Mouse (Mus musculus) liver, embryonic 12.5 days (tissue): Measurements from ENCODE around the gene Sox15. TPM values are rescaled to one million over a fixed set of nuclear protein-coding genes. Genes with fewer than 3 reads are reported as not detected.
"Not testable (repeated sequence)": the region's sequence is repeated elsewhere in the genome, so short reads cannot be mapped to it uniquely, and the experiment has no call there.

Experiments
- ATAC-seq: fragments of 200-750 bp; cut with Nextera tagmentation; 2 replicates; pipeline ENCODE4 v1.8.0; 2017; ENCODE audit warnings: moderate number of reproducible peaks, mild to moderate bottlenecking, moderate library complexity
- H3K27ac ChIP-seq: fragments of 300-500 bp; sonication (generic); 2 replicates; pipeline ENCODE4 v1.5.1; 2016; ENCODE audit warnings: mild to moderate bottlenecking
- H3K27me3 ChIP-seq: fragments of 300-500 bp; sonication (generic); replicated peaks from 2 replicates; pipeline ENCODE4 v1.6.1; 2016; ENCODE audit warnings: mild to moderate bottlenecking, moderate library complexity
- H3K36me3 ChIP-seq: fragments of 300-500 bp; sonication (generic); 2 replicates; pipeline ENCODE4 v1.6.1; 2016; ENCODE audit warnings: mild to moderate bottlenecking, moderate library complexity
- H3K4me1 ChIP-seq: fragments of 300-500 bp; sonication (generic); 2 replicates; pipeline ENCODE4 v1.6.1; 2016
- H3K4me2 ChIP-seq: fragments of 300-500 bp; sonication (generic); 2 replicates; pipeline ENCODE4 v1.6.1; 2016; ENCODE audit warnings: mild to moderate bottlenecking, moderate library complexity
- H3K4me3 ChIP-seq: fragments of 300-500 bp; sonication (generic); 2 replicates; pipeline ENCODE4 v1.5.1; 2016; ENCODE audit warnings: mild to moderate bottlenecking, moderate library complexity
- H3K9ac ChIP-seq: fragments of 300-500 bp; sonication (generic); 2 replicates; pipeline ENCODE4 v1.6.1; 2016; ENCODE audit warnings: mild to moderate bottlenecking, moderate library complexity
- H3K9me3 ChIP-seq: fragments of 300-500 bp; sonication (generic); replicated peaks from 2 replicates; pipeline ENCODE4 v1.6.1; 2016; ENCODE audit warnings: mild to moderate bottlenecking, moderate library complexity
- WGBS: fragments of 180-500 bp; shearing (Covaris S2); methylation state at CpG from one replicate; pipeline ENCODE4 v1.1.7; 2016; ENCODE audit not compliant: insufficient replicate concordance; 5-methylcytosine and 5-hydroxymethylcytosine counted together
- polyA plus RNA-seq: library from polyadenylated mRNA; unstranded; fragments of >200 nt; fragmentation: Nextera tagmentation; extraction: Ambion mirVana; gene quantifications from 2 replicates; pipeline ENCODE4 v1.2.1, GENCODE M21; 2016

Sox15 gene
- polyA plus RNA-seq, 1 experiment from 2014 or later: not detected

GRCm38 (mm10) chr11:69620394-69621081 lies 34.6 kb upstream of the Sox15 start:
- 49% methylated on average over 7 of the region's 7 CpGs for WGBS
- Histone ChIP-seq H3K4me1 (peaks cover 54% of the 10 kb centered on the region), H3K9me3 (no peaks in the 10 kb centered on the region), H3K4me2 (peak overlapping the region; percentile 77), H3K27me3 (peaks cover 20% of the 10 kb centered on the region), H3K4me3 (no peak overlapping the region), H3K9ac (peak overlapping the region; percentile 70; the same call in 1 of the 2 replicates), H3K36me3 (no peaks in the 10 kb centered on the region), H3K27ac (peak overlapping the region; percentile 81)
- peak; percentile 65 for ATAC-seq

DNA sequence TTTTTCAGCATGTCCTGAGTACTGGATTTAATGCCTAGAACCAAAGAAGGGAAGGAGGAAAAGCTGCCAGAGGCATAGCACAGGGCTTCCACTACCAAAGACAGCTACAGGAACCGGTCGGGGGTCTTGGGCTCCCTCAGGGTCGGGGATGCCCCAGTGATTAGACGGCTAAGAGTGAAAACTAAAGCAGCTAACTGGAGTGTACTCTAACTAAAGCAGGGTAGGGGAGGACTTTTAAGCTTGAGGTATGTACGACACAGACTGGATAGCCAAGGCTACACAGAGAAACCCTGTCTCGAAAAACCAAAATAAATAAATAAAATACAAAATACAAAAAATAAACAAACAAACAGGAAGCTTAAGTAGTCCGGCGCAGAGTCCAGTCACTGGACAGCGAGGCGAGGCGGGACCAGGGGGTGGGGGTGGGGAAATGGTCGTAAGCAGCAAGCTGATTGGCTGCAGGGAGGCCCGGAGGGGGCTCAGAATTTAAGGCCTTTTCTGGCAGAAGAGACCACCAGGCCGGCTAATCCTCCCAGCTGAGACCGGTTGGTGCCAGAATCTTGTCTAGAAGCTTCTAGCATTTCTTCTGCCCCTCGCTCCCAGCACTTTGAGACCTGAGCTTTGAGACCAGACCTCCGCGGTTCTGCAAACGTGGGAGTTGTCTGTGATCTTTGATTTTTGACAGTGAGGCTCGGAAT lies 33.4 kb upstream of the Sox15 start, which contains the start of gene Sat2:
TSS of gene Sat2 (plus strand) at position 454 of the 698 bp plus-strand sequence.
- Histone ChIP-seq H3K27me3 (peaks cover 10% of the 10 kb centered on the region), H3K4me3 (peak within 1 kb of the TSS; percentile 62), H3K27ac (peak within 1 kb of the TSS; percentile 81), H3K36me3 (no peaks in the 10 kb centered on the region), H3K9ac (peak within 1 kb of the TSS; percentile 70), H3K4me1 (peaks cover 51% of the 10 kb centered on the region), H3K9me3 (no peaks in the 10 kb centered on the region), H3K4me2 (peak within 1 kb of the TSS; percentile 77)
- WGBS: 4% methylated on average over 20 of the region's 20 CpGs
- ATAC-seq: peak; percentile 59; the same call in 1 of the 2 replicates

- peak overlapping the region; percentile 51 for H3K27ac ChIP-seq
- ATAC-seq: no peak
- peaks cover 4% of the 10 kb centered on the region; the same call in 1 of the 2 replicates for H3K27me3 ChIP-seq
- peak overlapping the region; percentile 77 for H3K4me2 ChIP-seq
- no peaks in the 10 kb centered on the region for H3K9me3 ChIP-seq
- WGBS: 45% methylated on average over 6 of the region's 6 CpGs
- peak overlapping the region; percentile 70 for H3K9ac ChIP-seq
- H3K4me1 ChIP-seq: peaks cover 48% of the 10 kb centered on the region
- H3K36me3 ChIP-seq: no peaks in the 10 kb centered on the region
- H3K4me3 ChIP-seq: peak overlapping the region; percentile 62
These were observed 32.7 kb upstream of the Sox15 start for GRCm38 (mm10) chr11:69622406-69622805.

DNA sequence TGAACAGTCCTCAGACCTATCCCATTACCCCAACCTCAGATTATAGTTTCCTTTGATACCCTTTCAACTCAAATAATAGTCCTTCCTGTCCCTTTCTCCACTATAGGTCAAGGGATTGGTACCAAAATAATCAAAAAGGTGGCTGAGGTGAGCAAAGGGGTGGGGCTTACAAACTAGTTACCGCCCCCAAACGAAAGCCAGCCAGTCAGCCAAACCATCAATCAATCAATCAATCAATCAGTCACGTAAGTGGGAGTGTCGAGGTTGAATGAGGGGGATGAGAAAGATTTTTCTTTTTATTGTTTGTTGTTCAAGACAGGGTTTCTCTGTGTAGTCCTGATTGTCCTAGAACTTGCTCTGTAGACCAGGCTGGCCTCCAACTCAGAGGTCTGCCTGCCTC lies 32.1 kb upstream of the Sox15 start:
- no peaks in the 10 kb centered on the region for H3K36me3 ChIP-seq
- no peak overlapping the region for H3K9ac ChIP-seq
- no peaks in the 10 kb centered on the region for H3K9me3 ChIP-seq
- no peak for ATAC-seq
- 65% methylated on average over 4 of the region's 4 CpGs for WGBS
- peak overlapping the region; percentile 77 for H3K4me2 ChIP-seq
- H3K27ac ChIP-seq: no peak overlapping the region
- peaks cover 42% of the 10 kb centered on the region for H3K4me1 ChIP-seq
- 0 out of 2 replicates have a peak overlapping the region, but pooled peaks have one; percentile 62 for H3K4me3 ChIP-seq
- peaks cover under 1% of the 10 kb centered on the region; the same call in 1 of the 2 replicates for H3K27me3 ChIP-seq

- 73% methylated on average over 2 of the region's 2 CpGs for WGBS
- not testable (repeated sequence) for H3K27me3 ChIP-seq, H3K27ac ChIP-seq, H3K4me3 ChIP-seq, H3K9me3 ChIP-seq, H3K4me2 ChIP-seq, H3K36me3 ChIP-seq, H3K9ac ChIP-seq, ATAC-seq
- peaks cover 41% of the 10 kb centered on the region for H3K4me1 ChIP-seq
These were observed 30.8 kb upstream of the Sox15 start for GRCm38 (mm10) chr11:69624339-69624738.

GRCm38 (mm10) chr11:69628286-69628685 lies 26.8 kb upstream of the Sox15 start:
- Histone ChIP-seq H3K9ac (no peak overlapping the region), H3K9me3 (no peaks in the 10 kb centered on the region), H3K36me3 (no peaks in the 10 kb centered on the region), H3K4me1 (peaks cover 16% of the 10 kb centered on the region), H3K27ac (no peak overlapping the region), H3K4me3 (no peak overlapping the region), H3K27me3 (no peaks in the 10 kb centered on the region), H3K4me2 (no peak overlapping the region)
- 31% methylated on average over 6 of the region's 6 CpGs for WGBS
- no peak for ATAC-seq

GRCm38 (mm10) chr11:69629802-69630201 lies 25.3 kb upstream of the Sox15 start:
- Histone ChIP-seq H3K4me1 (peaks cover 26% of the 10 kb centered on the region), H3K27ac (no peak overlapping the region), H3K4me2 (no peak overlapping the region), H3K27me3 (no peaks in the 10 kb centered on the region), H3K4me3 (no peak overlapping the region), H3K9ac (no peak overlapping the region), H3K36me3 (no peaks in the 10 kb centered on the region), H3K9me3 (no peaks in the 10 kb centered on the region)
- ATAC-seq: no peak
- WGBS: 63% methylated on average over 1 of the region's 1 CpGs

- Histone ChIP-seq H3K4me2 (peak within 1 kb of the TSS; percentile 86), H3K27ac (peak within 1 kb of the TSS; percentile 98), H3K4me1 (peaks cover 48% of the 10 kb centered on the region), H3K9me3 (no peaks in the 10 kb centered on the region), H3K4me3 (peak within 1 kb of the TSS; percentile 98), H3K9ac (peak within 1 kb of the TSS; percentile 99), H3K27me3 (no peaks in the 10 kb centered on the region), H3K36me3 (peaks cover 14% of the 10 kb centered on the region)
- under 1% methylated on average over 48 of the region's 56 CpGs for WGBS
- ATAC-seq: peak; percentile 95
These were observed 22.6 kb upstream of the Sox15 start, which contains the start of gene Fxr2 for GRCm38 (mm10) chr11:69632284-69633089. Gene Fxr2, plus strand, starts transcription at chr11:69632990.

DNA sequence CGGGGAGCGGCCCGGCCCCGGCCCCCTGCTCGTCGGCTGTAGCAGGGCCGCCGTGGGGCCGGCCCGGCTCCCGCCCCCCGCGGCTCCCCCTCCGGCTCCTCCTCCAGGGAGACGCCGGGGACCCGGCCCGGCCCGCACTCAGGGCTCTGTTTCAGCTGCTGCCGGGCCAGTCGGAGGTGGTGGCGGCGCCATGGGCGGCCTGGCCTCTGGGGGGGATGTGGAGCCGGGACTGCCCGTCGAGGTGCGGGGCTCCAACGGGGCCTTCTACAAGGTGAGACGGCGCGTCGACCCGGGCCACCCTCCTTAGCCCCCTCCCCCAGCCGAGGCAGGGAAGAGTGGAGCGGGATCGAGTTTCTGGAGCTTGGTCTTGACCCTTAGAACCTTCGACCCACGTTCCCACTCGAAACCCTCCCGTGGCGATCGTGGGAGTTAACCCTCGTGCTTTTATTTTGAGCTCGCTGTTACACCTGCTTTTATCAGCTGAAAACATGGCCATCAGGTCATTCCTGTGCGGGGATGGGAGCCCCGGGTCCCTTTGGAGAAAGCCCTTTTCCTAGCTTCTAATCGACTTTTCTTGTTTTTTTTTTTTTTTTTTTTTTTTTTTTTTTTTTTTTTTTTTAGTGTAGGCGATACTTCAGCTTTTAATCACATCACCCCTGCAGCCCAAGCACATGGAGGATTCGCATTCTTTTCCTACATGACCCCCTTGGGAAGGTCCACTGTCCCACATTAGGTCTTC lies 21.8 kb upstream of the Sox15 start:
- WGBS: under 1% methylated on average over 42 of the region's 50 CpGs
- H3K4me1 ChIP-seq: peaks cover 48% of the 10 kb centered on the region
- peak; percentile 60 for ATAC-seq

DNA sequence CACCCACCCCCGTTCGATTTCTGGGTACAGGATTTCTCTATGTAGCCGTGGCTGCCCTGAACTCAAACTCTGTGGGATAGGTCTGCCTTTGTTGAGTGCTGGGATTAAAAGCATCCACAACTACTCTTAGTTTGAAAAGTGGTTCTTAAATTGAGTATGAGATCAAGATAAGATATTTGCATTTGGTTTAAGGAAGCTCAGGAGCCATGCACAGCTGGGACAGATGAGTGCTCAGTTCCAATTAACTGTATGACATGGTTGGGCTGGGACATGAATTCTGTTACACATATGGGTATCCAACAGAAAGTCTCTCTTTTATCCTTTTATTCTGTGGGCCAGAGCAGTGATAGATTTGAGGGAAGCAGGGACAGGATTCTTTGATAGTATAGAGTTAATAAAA lies 19.6 kb upstream of the Sox15 start:
- Histone ChIP-seq H3K4me3 (no peak overlapping the region), H3K9ac (peak overlapping the region; percentile 31; the same call in 1 of the 2 replicates), H3K27ac (peak overlapping the region; percentile 40; the same call in 1 of the 2 replicates), H3K9me3 (no peaks in the 10 kb centered on the region), H3K4me2 (peak overlapping the region; percentile 86), H3K4me1 (peaks cover 45% of the 10 kb centered on the region), H3K27me3 (no peaks in the 10 kb centered on the region), H3K36me3 (peaks cover 39% of the 10 kb centered on the region)
- ATAC-seq: no peak
- 82% methylated on average over 3 of the region's 3 CpGs for whole genome bisulfite sequencing

More for the DNA sequence above, 21.8 kb upstream of the Sox15 start:
- peak overlapping the region; percentile 99 for H3K9ac ChIP-seq
- H3K4me3 ChIP-seq: peak overlapping the region; percentile 98
- H3K27me3 ChIP-seq: no peaks in the 10 kb centered on the region
- no peaks in the 10 kb centered on the region for H3K9me3 ChIP-seq
- H3K27ac ChIP-seq: peak overlapping the region; percentile 98
- peaks cover 22% of the 10 kb centered on the region for H3K36me3 ChIP-seq
- H3K4me2 ChIP-seq: peak overlapping the region; percentile 86

- Histone ChIP-seq H3K36me3 (peaks cover 99% of the 10 kb centered on the region), H3K4me2 (no peak overlapping the region), H3K9me3 (no peaks in the 10 kb centered on the region), H3K4me1 (no peaks in the 10 kb centered on the region), H3K27ac (no peak overlapping the region), H3K4me3 (no peak overlapping the region), H3K9ac (no peak overlapping the region), H3K27me3 (no peaks in the 10 kb centered on the region)
- WGBS: 90% methylated on average over 5 of the region's 5 CpGs
- no peak for ATAC-seq
These were observed 9.3 kb upstream of the Sox15 start for GRCm38 (mm10) chr11:69645860-69646259.
